Mouse (Mus musculus): ENCODE measurements at regions not wholly inside any gene's neighbourhood (a gene's known extent, or its start where the extent isn't known, plus 50 kb on each side); places are given as distances from the start of the nearest gene placed in this dataset.

- H3K4me3 ChIP-seq (ENCODE audit: insufficient read depth, poor library complexity, severe bottlenecking) = no peak overlapping the region
- no peak for TF ChIP-seq USF1 (IDR thresholded peaks at IDR 0.05; ENCODE audit: low read depth)
- no peak for TF ChIP-seq MYOD1 (IDR thresholded peaks at IDR 0.05; ENCODE audit: control insufficient read depth, insufficient read length, low read depth)
- TF ChIP-seq MAX (IDR thresholded peaks at IDR 0.05) = no peak
- no peak for TF ChIP-seq MYOG (IDR thresholded peaks at IDR 0.05; ENCODE audit: control insufficient read depth, extremely low read depth, insufficient read length)
- TF ChIP-seq FOSL1 (IDR thresholded peaks at IDR 0.05; ENCODE audit: insufficient read depth, low read length, poor library complexity, severe bottlenecking) = no peak
- TF ChIP-seq CTCF (IDR thresholded peaks at IDR 0.05; ENCODE audit: control insufficient read depth, insufficient read depth, insufficient read length) = no peak
- TF ChIP-seq CEBPB (IDR thresholded peaks at IDR 0.05; ENCODE audit: low read depth) = no peak
- H3K36me3 ChIP-seq (ENCODE audit: control insufficient read depth, insufficient read depth) = no peaks in the 10 kb centered on the region
- H3K27me3 ChIP-seq (ENCODE audit: control insufficient read depth, insufficient read depth, insufficient read length) = no peaks in the 10 kb centered on the region
- H3K79me2 ChIP-seq (ENCODE audit: control insufficient read depth, insufficient read depth) = no peaks in the 10 kb centered on the region
- no peaks in the 10 kb centered on the region for H3K79me3 ChIP-seq (ENCODE audit: low read depth)
- no peak overlapping the region for H3ac ChIP-seq (ENCODE audit: control insufficient read depth, insufficient read length, low read depth)
Observed at GRCm38 (mm10) chr6:127263903-127264680, 112.1 kb upstream of the Ccnd2 start.

- Histone ChIP-seq H3K27me3 (ENCODE audit: control insufficient read depth, insufficient read depth, insufficient read length) (no peaks in the 10 kb centered on the region), H3K4me3 (ENCODE audit: insufficient read depth, poor library complexity, severe bottlenecking) (no peak overlapping the region)
- TF ChIP-seq CTCF (IDR thresholded peaks at IDR 0.05; ENCODE audit: control insufficient read depth, insufficient read depth, insufficient read length) (no peak), CEBPB (IDR thresholded peaks at IDR 0.05; ENCODE audit: low read depth) (no peak), MAX (IDR thresholded peaks at IDR 0.05) (no peak), MYOD1 (IDR thresholded peaks at IDR 0.05; ENCODE audit: control insufficient read depth, insufficient read length, low read depth) (no peak), MYOG (IDR thresholded peaks at IDR 0.05; ENCODE audit: control insufficient read depth, extremely low read depth, insufficient read length) (no peak), FOSL1 (IDR thresholded peaks at IDR 0.05; ENCODE audit: insufficient read depth, low read length, poor library complexity, severe bottlenecking) (no peak), USF1 (IDR thresholded peaks at IDR 0.05; ENCODE audit: low read depth) (no peak)
Observed at GRCm38 (mm10) chr6:127265063-127265775, 113.2 kb upstream of the Ccnd2 start.

DNA sequence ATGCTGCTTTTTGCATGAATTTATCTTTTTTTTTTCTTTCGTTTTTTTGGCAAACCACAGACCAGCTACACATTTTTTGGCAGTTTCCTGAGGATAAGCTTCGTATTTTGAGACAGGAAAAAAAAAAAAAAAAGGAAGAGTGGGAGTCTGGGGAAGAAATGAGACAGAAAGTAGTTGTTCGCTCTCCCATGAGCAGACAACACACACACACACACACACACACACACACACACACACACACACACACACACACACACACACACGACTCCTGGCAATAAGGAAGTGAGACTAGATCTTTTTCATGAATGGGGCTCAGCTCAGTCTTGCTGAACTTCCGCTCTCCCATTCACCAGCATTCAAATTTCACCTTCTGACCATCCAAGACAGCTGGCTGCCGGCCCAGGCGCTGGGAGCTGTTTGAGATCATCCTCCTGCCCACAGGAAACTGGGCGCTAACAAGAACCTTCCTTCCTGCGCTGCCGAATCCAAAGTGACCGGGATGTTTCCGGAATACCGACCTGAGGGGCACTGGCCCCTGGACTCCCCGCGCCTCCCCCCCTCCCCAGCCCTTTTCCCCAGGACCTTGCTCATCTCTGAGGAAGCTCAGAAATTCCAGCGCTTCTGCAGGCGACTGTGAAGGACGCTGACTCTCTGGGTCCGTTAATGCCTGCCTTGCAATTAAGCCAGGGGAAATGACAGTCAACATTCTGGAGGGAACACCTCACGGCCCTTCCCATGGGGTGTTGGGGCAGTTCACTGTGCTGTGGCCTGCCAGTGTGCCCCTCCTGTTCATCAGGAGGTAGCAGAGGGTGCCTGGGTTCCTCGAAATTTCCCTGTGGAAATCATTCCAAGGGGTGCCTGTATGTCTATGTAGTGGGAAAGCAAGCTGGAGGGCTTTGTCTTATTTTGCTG, 114.2 kb upstream of the Ccnd2 start:
- TF ChIP-seq MYOG (IDR thresholded peaks at IDR 0.05; ENCODE audit: control insufficient read depth, extremely low read depth, insufficient read length) (no peak), CTCF (IDR thresholded peaks at IDR 0.05; ENCODE audit: control insufficient read depth, insufficient read depth, insufficient read length) (no peak), MYOD1 (IDR thresholded peaks at IDR 0.05; ENCODE audit: control insufficient read depth, insufficient read length, low read depth) (no peak), CEBPB (IDR thresholded peaks at IDR 0.05; ENCODE audit: low read depth) (no peak), USF1 (IDR thresholded peaks at IDR 0.05; ENCODE audit: low read depth) (no peak)
- Histone ChIP-seq H3K79me3 (ENCODE audit: low read depth) (no peaks in the 10 kb centered on the region), H3K36me3 (ENCODE audit: control insufficient read depth, insufficient read depth) (no peaks in the 10 kb centered on the region), H3K27me3 (ENCODE audit: control insufficient read depth, insufficient read depth, insufficient read length) (no peaks in the 10 kb centered on the region), H3K79me2 (ENCODE audit: control insufficient read depth, insufficient read depth) (no peaks in the 10 kb centered on the region), H3ac (ENCODE audit: control insufficient read depth, insufficient read length, low read depth) (peak overlapping the region; percentile 25), H3K4me3 (ENCODE audit: insufficient read depth, poor library complexity, severe bottlenecking) (no peak overlapping the region)

More at GRCm38 (mm10) chr6:127265063-127265775, 113.2 kb upstream of the Ccnd2 start:
- H3K79me2 ChIP-seq (ENCODE audit: control insufficient read depth, insufficient read depth) = no peaks in the 10 kb centered on the region
- no peaks in the 10 kb centered on the region for H3K36me3 ChIP-seq (ENCODE audit: control insufficient read depth, insufficient read depth)
- no peaks in the 10 kb centered on the region for H3K79me3 ChIP-seq (ENCODE audit: low read depth)
- H3ac ChIP-seq (ENCODE audit: control insufficient read depth, insufficient read length, low read depth) = no peak overlapping the region

- no peak overlapping the region for H3K4me3 ChIP-seq (ENCODE audit: insufficient read depth, poor library complexity, severe bottlenecking)
Observed at GRCm38 (mm10) chr6:127266813-127267165, 114.8 kb upstream of the Ccnd2 start.

DNA sequence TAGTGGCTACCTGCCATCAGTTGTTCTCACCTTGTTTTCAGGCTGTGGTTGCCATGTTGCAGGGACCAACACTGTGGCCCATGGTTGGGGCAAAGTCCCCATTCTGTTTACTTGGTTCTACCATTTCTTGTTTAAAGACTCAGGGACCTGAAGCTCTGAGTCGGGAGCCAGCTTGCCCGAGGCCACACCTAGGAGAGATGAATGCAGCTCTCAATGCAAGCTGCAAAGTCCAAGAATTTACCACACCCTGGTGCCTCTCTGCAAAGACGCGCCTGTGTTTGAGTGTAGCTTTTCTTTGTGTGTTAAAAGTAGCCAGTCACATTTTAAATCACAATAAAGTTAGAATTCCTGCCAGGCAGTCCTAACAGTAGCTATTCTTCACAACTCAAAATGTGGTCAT, 117.0 kb upstream of the Ccnd2 start:
- no peaks in the 10 kb centered on the region for H3K27me3 ChIP-seq (ENCODE audit: control insufficient read depth, insufficient read depth, insufficient read length)
- H3K79me2 ChIP-seq (ENCODE audit: control insufficient read depth, insufficient read depth) = no peaks in the 10 kb centered on the region
- TF ChIP-seq MYOD1 (IDR thresholded peaks at IDR 0.05; ENCODE audit: control insufficient read depth, insufficient read length, low read depth) = no peak
- no peaks in the 10 kb centered on the region for H3K79me3 ChIP-seq (ENCODE audit: low read depth)
- H3K4me3 ChIP-seq (ENCODE audit: insufficient read depth, poor library complexity, severe bottlenecking) = no peak overlapping the region
- H3ac ChIP-seq (ENCODE audit: control insufficient read depth, insufficient read length, low read depth) = no peak overlapping the region
- H3K36me3 ChIP-seq (ENCODE audit: control insufficient read depth, insufficient read depth) = no peaks in the 10 kb centered on the region

More at GRCm38 (mm10) chr6:127266813-127267165, 114.8 kb upstream of the Ccnd2 start:
- H3K79me3 ChIP-seq (ENCODE audit: low read depth) = no peaks in the 10 kb centered on the region
- no peaks in the 10 kb centered on the region for H3K27me3 ChIP-seq (ENCODE audit: control insufficient read depth, insufficient read depth, insufficient read length)
- no peak overlapping the region for H3ac ChIP-seq (ENCODE audit: control insufficient read depth, insufficient read length, low read depth)
- no peaks in the 10 kb centered on the region for H3K79me2 ChIP-seq (ENCODE audit: control insufficient read depth, insufficient read depth)
- TF ChIP-seq MYOD1 (IDR thresholded peaks at IDR 0.05; ENCODE audit: control insufficient read depth, insufficient read length, low read depth) = no peak
- no peak for TF ChIP-seq CEBPB (IDR thresholded peaks at IDR 0.05; ENCODE audit: low read depth)
- no peak for TF ChIP-seq MYOG (IDR thresholded peaks at IDR 0.05; ENCODE audit: control insufficient read depth, extremely low read depth, insufficient read length)
- no peak for TF ChIP-seq CTCF (IDR thresholded peaks at IDR 0.05; ENCODE audit: control insufficient read depth, insufficient read depth, insufficient read length)
- TF ChIP-seq FOSL1 (IDR thresholded peaks at IDR 0.05; ENCODE audit: insufficient read depth, low read length, poor library complexity, severe bottlenecking) = no peak
- no peak for TF ChIP-seq MAX (IDR thresholded peaks at IDR 0.05)
- no peak for TF ChIP-seq USF1 (IDR thresholded peaks at IDR 0.05; ENCODE audit: low read depth)
- no peaks in the 10 kb centered on the region for H3K36me3 ChIP-seq (ENCODE audit: control insufficient read depth, insufficient read depth)
